Mouse (Mus musculus) midbrain, embryonic 15.5 days (tissue): Measurements from ENCODE around the gene Mospd2. TPM values are rescaled to one million over a fixed set of nuclear protein-coding genes. Genes with fewer than 3 reads are reported as not detected.

Experiments
- ATAC-seq: fragments of 200-750 bp; cut with Nextera tagmentation; replicated peaks from 2 replicates; pipeline ENCODE4 v1.8.0; 2017; ENCODE audit warnings: moderate TSS enrichment
- H3K27ac ChIP-seq: fragments of 300-500 bp; sonication (generic); 2 replicates; pipeline ENCODE4 v1.5.1; 2015; ENCODE audit warnings: mild to moderate bottlenecking, inconsistent platforms
- H3K27me3 ChIP-seq: fragments of 300-500 bp; sonication (generic); replicated peaks from 2 replicates; pipeline ENCODE4 v1.6.1; 2015; ENCODE audit warnings: inconsistent platforms
- H3K36me3 ChIP-seq: fragments of 300-500 bp; sonication (generic); replicated peaks from 2 replicates; pipeline ENCODE4 v1.6.1; 2015; ENCODE audit warnings: inconsistent platforms
- H3K4me1 ChIP-seq: fragments of 300-500 bp; sonication (generic); 2 replicates; pipeline ENCODE4 v1.6.1; 2015; ENCODE audit warnings: inconsistent platforms
- H3K4me2 ChIP-seq: fragments of 300-500 bp; sonication (generic); 2 replicates; pipeline ENCODE4 v1.6.1; 2015; ENCODE audit warnings: inconsistent platforms, mild to moderate bottlenecking, moderate library complexity
- H3K4me3 ChIP-seq: fragments of 300-500 bp; sonication (generic); 2 replicates; pipeline ENCODE4 v1.5.1; 2015; ENCODE audit warnings: mild to moderate bottlenecking, inconsistent platforms
- H3K9ac ChIP-seq: fragments of 300-500 bp; sonication (generic); 2 replicates; pipeline ENCODE4 v1.6.1; 2015; ENCODE audit warnings: mild to moderate bottlenecking, inconsistent platforms
- H3K9me3 ChIP-seq: fragments of 300-500 bp; sonication (generic); 2 replicates; pipeline ENCODE4 v1.6.1; 2016; ENCODE audit warnings: inconsistent platforms
- WGBS: fragments of 180-500 bp; shearing (Covaris S2); methylation state at CpG from one replicate; pipeline ENCODE4 v1.1.7; 2015; ENCODE audit warnings: mixed read lengths; 5-methylcytosine and 5-hydroxymethylcytosine counted together
- polyA plus RNA-seq: library from polyadenylated mRNA; unstranded; fragments of >200 nt; fragmentation: Nextera tagmentation; extraction: Ambion mirVana; gene quantifications from 2 replicates; pipeline ENCODE4 v1.2.1, GENCODE M21; 2015

The Mospd2 gene
- polyA plus RNA-seq, 1 experiment from 2014 or later, result 13.3 TPM

- H3K27ac ChIP-seq, result no peak overlapping the region
Observed at GRCm38 (mm10) chrX:164899805-164900204, 80.4 kb downstream of the Mospd2 start.

GRCm38 (mm10) chrX:164886260-164886659 lies 93.9 kb downstream of the Mospd2 start:
- no peak for ATAC-seq
- 85% methylated on average over 1 of the region's 1 CpGs for WGBS
- no peak overlapping the region for H3K4me3 ChIP-seq

More at GRCm38 (mm10) chrX:164899805-164900204, 80.4 kb downstream of the Mospd2 start:
- no peak overlapping the region for H3K9ac ChIP-seq
- H3K4me2 ChIP-seq, result no peak overlapping the region
- no peaks in the 10 kb centered on the region for H3K4me1 ChIP-seq
- H3K9me3 ChIP-seq, result no peaks in the 10 kb centered on the region
- H3K27me3 ChIP-seq, result no peaks in the 10 kb centered on the region
- no peak for ATAC-seq
- no peak overlapping the region for H3K4me3 ChIP-seq
- 62% methylated on average over 2 of the region's 2 CpGs for WGBS
- H3K36me3 ChIP-seq, result no peaks in the 10 kb centered on the region

More at GRCm38 (mm10) chrX:164886260-164886659, 93.9 kb downstream of the Mospd2 start:
- H3K4me2 ChIP-seq, result no peak overlapping the region
- no peak overlapping the region for H3K27ac ChIP-seq
- no peaks in the 10 kb centered on the region for H3K4me1 ChIP-seq
- no peaks in the 10 kb centered on the region for H3K36me3 ChIP-seq
- no peaks in the 10 kb centered on the region for H3K27me3 ChIP-seq
- H3K9ac ChIP-seq, result no peak overlapping the region
- H3K9me3 ChIP-seq, result no peaks in the 10 kb centered on the region

Other genes with a start within 250 kb of the Mospd2 start
- gene Fancb, start 217 bp upstream of the Mospd2 start, polyA plus RNA-seq, result 2.1 and 2.6 TPM in 2 replicates
- gene Gm17604, start 24.5 kb upstream of the Mospd2 start, polyA plus RNA-seq, result not detected in 2 replicates